Mouse (Mus musculus): ENCODE results near the gene Slc8a1.
A peak's percentile ranks its signal among the peaks of the same experiment; 100 is the strongest.

Slc8a1 gene

DNA sequence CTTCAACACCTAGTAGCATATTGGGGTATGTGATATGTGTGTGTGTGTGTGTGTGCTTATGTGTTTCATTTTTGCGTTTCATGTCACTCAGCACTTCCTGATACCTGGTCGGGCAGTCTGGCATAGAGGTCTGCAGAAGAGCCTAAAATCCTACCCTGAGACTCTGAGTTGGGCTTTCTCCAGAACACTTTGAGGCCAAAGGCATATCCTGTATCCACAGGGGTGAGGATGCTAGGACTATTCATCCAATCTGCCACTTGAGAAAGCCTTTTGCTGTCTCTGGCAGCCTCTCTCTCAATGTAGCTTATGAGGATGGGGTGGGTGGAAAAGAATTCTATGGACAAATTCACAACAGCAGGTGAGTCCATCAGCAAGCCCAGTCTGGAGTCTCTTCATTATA, 234.1 kb downstream of the Slc8a1 start:
- no peak for DNase-seq (ENCODE audit: low spot score in 2 of 2)

DNA sequence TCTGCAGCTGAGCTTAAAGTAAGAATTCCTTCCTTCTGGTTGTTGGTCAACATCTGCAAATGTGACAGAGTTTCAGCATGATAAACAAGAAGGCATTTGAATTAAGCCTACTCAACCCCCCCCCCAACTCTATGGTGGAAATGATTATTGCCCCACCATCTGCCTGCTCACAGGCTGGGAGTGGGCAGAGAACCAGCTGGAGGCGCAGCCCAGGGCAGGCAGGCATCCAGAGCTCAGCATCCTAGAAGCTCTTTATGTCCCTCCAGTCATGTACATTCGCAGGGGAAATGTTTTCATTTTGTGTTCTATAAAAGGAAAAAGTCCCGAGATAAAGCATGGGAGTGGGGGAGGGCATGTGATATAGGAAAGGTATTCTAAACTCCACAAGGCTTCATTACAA, 235.4 kb downstream of the Slc8a1 start:
- DNase-seq (ENCODE audit: low spot score in 2 of 2): no peak

DNA sequence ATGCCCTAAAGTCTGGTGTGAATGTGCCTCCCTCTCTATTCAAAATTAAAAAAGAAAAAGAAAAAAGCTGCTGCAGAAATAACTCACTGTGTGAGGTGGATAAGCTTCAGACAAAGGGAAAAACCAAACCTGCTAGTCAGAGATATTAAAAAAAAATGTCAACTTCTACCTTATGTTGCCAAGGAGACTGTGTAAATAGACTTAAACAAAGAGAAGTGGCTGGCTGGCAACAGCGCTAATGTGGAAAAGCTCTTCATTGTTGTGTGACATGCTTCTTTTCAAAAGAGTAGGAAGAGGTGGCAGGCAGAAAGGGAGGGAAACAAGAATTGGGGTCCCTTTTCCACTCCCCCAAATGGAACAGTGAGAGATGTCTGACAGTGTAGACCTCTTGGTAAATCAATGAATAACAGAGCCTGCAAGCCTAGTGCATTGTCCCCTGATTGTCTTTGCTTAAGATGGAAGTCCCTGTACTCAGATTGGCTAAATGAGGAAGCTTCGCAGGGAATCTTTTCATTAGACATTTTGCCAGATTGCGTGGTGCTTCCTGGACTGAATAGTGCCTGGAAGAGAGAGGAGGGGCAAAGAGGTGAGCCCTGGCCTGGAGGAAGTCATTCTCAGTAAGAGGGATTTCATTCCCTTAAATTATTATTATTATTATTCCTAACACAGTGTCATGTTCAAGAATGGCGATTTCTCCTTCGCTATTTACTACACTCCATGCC, 237.3 kb downstream of the Slc8a1 start:
- no peak for DNase-seq (ENCODE audit: low spot score in 2 of 2)

DNA sequence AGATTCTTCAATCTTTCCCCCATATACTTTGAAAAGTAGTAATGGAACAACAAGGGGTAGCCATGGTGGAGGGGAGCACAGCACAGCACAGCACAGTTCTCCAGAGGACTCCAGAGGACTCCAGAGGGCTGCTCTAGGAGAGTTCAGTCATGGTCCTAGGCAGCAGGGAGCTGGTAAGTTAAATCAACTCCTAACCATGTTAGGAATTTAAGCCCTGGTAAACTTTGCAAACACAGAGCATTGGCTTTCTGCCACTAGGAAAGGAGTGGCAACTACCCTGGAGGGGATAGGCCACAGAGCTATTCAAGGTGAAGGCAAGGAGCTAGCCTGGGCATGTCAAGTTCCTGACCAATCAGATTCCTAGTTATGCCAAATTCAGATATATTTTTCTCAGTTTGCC, 240.3 kb downstream of the Slc8a1 start:
- no peak for DNase-seq (ENCODE audit: low spot score in 2 of 2)

DNA sequence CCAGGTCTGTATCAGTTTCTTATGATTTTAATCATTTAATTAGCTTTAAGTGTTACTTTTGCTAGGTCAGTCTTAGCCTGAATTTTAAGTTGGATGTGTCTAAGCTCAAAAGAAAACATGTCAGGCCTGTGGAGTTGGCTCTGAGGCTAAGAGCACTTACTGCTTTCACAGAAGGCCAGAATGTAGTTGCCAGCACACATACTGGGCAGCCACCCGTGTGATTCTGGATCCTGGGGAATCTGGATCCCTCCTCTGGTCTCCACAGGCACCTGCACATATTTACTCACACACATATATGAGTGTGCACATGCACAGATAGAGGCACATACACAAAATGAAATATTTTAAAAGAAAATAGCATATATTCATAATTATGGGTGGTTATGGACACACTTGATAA, 241.6 kb downstream of the Slc8a1 start:
- DNase-seq (ENCODE audit: low spot score in 2 of 2): no peak

GRCm38 (mm10) chr17:81492216-81492865, 245.8 kb downstream of the Slc8a1 start:
- no peak for DNase-seq (ENCODE audit: low spot score in 2 of 2)

DNA sequence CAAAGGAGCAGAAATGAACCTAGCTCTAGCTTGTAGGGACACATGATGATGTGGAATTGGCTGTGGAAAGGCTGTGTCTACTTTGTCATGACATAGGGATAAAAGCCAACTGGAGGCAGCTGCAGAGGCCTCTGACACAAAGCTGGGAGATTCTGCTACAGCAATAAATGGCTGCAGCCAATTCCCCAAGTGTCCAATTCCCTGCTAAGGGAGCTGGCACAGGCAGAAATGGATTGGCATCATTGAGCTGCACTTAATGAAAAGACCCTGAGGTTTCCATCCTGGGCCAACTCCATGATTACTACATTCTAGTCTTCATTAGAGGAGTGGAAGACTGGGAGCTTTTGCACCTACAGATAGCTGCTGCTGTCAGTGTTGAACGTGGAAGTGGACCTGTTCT, 251.8 kb downstream of the Slc8a1 start:
- no peak for DNase-seq (ENCODE audit: low spot score in 2 of 2)

- DNase-seq (ENCODE audit: low spot score in 2 of 2): no peak
These were observed 256.2 kb downstream of the Slc8a1 start for GRCm38 (mm10) chr17:81481843-81482490.

DNA sequence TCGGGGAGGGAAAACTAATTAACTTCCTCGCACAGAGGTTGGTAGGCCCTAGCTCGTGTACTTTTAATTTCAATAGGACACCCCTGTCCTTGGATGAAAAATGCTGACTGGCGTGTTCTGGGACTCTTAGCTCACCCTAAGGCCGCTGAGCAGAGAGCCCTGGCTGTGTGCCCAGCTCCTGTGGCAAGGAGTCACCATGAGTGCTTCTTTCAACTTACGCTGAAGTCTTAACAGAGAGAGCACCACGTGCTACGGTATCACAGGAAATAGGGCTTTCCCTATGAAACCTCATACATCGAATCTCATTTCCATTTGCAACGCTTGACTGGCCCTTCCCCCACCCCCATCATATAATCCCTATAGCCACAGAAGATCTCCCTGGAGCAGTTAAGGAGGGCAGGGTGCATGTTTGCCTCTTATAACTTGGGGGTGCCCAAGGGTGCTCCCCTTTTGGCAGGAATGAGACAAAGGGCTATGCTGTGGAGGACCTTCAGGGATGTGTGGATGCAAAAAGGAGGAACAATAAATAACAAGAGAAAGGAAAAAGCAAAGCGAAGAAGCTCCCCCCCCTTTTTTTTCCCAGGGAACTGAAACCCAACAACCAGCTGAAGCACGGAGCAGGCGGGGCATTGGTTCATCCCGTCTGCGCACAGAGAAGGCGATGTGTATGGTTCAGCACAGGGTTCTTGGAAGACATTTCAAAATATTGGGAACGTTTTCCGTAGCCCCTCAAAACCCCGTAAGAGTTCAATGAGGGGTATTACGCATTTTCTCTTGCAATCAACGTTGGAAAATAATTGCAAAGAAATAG, 257.6 kb downstream of the Slc8a1 start:
- DNase-seq (ENCODE audit: low spot score in 2 of 2): peak; percentile 3 to 39

DNA sequence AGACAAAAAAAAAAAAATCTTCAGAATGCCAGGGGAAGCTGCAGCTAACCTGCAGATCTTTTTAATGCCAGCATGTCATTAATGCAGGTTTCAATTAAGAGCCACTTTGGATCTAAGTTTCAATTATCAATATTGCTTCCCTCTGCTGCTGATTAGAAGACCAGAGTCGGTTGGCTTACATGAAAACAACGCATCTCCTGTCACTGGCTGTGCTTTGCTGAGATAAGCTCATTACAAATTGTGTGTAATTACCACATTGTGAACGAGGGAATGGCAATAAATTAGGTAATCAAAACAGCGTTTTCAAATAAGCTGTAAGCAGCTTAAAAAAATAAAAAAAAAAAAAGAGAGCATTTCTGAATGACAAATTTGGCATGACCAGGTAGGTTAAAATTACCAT, 258.4 kb downstream of the Slc8a1 start:
- DNase-seq (ENCODE audit: low spot score in 2 of 2): no peak

DNA sequence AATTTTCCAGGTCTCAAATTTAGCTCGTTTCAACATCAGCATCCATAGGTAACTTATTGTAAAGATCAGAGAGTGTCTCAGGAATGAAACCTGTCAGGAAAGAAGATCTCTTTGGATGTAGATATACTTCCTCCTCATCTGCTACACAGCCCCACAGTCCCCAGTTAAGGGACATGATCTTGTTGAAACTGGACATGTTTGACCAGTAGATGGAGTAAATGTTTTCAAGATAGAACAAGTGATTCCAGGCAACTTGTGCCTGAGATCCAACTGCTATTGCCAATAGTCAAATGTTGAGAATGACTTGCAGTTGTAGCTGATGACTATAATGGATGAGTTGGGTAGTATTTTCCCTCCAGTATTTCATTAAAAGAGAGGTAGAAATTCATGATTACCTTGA, 260.8 kb downstream of the Slc8a1 start:
- DNase-seq (ENCODE audit: low spot score in 2 of 2): no peak

DNA sequence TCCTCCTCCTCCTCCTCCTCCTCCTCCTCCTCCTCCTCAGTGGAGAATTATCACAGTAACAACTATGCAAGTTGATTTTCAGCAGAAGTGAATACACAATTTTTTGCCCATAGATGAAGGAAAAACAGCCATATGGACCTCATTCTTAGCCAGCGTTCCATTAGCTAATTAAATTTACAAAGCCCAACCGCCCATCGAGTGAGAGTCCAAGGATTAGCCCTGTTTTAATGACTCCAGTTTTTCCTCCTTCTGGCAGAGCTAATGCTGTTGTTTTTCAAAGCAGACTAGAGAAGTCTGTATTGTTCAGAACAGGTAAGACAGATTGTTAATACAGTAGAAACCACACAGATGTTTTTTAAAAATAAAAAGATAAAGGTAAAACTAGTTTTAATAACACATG, 264.8 kb downstream of the Slc8a1 start:
- DNase-seq (ENCODE audit: low spot score in 2 of 2): no peak

GRCm38 (mm10) chr17:81468941-81469340, 269.2 kb downstream of the Slc8a1 start:
- DNase-seq (ENCODE audit: low spot score in 2 of 2): no peak

- no peak for DNase-seq (ENCODE audit: low spot score in 2 of 2)
These were observed 278.8 kb downstream of the Slc8a1 start for GRCm38 (mm10) chr17:81459379-81459778.

GRCm38 (mm10) chr17:81455977-81456376, 282.2 kb downstream of the Slc8a1 start:
- DNase-seq (ENCODE audit: low spot score in 2 of 2): no peak

DNA sequence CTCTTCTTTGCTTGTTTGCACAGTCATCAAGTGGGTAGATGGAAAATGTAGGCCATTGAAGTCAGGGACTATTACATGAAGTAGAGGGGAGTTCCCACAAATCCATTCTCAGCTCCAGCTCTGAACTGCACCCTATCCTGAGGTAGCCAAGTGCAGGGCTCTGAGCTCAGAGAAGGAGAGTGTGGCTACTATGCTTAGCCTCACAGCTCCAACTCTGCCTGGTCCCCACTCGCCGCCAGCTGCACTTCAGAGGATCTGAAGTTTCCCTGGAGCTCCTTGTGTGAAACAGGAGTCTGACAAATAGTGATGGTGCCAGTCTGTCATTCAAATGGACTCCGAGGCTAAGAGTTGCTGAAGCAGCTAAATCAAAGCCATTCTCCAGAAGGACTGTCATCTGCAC, 282.9 kb downstream of the Slc8a1 start:
- no peak for DNase-seq (ENCODE audit: low spot score in 2 of 2)

GRCm38 (mm10) chr17:81441463-81441862, 296.7 kb downstream of the Slc8a1 start, which contains the start of gene Gm11096:
TSS of gene Gm11096 (plus strand) at chr17:81441763.
- no peak for DNase-seq (ENCODE audit: low spot score in 2 of 2)

DNA sequence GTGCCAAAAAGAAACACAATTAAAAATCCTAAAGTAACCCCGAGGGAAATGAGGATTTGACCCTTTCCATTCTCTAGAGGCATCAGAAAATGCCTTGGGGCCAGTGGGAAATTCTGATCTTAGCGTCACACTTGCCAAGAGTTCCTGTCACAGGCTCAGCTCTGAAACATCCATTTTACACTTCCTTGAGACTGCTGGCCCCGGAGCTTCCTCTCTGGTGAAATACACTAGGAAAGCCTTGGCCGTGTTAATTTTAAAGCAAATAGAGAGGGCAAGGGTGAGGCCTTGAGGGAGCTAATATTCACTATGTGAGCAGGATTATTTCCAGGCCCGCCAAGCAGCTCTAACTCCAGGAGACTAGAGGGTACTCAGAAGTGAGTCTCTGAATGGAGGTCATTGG, 305.0 kb downstream of the Slc8a1 start:
- DNase-seq (ENCODE audit: low spot score in 2 of 2): no peak

DNA sequence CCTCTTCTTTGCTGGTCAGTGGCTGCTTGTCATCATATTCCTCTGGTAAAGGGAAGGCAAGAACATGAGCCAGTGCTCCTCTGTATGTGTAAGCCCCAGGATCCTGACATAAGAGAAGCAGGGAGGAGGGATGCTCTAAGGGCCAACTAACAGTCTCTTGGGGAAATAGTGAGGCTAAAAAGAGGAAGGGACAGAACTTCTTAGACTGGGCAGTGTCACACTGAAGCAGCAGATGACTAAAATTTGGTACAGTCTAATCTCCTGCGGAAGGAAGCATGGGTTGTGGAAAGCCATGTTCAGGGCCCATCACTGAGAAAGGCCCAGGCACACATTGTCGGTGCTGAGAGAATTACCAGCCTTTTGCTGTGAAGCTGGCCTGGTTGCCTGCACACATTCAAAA, 305.4 kb downstream of the Slc8a1 start:
- DNase-seq (ENCODE audit: low spot score in 2 of 2): no peak

DNA sequence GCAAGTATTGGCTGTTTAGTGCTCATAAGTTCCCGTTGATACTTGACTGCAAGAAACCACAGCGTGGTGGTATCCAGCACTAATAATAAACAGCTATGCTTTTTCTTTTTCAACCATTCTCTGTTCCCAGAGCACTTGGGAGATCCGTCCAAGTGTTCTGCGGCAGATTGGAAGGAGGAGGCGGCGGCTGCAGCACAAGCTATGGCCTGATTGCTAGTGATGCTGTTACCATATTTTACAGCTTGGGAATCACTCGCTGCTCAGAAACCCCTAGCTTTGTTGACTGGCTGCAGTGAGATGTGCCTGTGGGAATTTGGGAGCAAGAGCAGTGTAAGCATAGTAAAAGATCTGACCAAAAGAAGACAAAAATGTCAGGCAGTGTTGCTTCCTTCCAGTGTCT, 310.9 kb downstream of the Slc8a1 start:
- no peak for DNase-seq (ENCODE audit: low spot score in 2 of 2)

DNA sequence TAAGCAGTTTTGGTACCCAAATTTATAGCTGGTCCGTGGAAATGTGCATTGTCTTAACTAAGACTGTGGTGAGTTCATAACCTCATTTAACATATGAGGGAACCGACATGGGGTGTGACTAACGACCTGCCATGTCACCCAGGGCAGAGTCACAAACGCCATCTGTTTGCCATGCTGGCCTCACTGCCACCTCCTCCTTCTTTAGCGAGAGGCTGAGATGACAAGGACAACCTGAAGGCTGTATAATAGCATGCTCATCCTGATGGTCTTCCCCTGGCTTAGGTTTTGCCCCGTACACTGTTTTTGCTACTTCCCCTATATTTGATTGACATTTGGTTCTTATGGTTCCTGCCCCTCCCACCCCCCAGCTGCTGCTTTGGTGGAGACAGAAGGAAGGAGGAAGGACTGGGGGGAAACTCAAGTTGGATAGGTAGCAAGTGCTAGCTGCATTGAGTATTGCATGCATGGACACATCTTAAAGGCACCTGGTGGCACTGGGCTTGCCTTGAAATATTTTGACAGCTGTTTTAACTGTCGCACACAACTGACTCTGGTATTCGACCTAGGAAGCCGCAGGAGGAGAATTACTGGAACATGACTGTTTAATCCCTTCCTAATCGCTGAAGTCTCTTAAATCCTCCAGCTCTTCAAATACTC, 313.8 kb downstream of the Slc8a1 start:
- no peak for DNase-seq (ENCODE audit: low spot score in 2 of 2)

Measured in spleen, postnatal 10 days (tissue).